Mouse (Mus musculus) liver, adult 2 months (tissue): ENCODE data around the gene Mrpl49.

Source experiments
- CTCF ChIP-seq: fragments of 200-500 bp; IDR thresholded peaks from 2 replicates; pipeline ENCODE4 v1.5.1; 2011; ENCODE audit warnings: low read depth, low read length, control low read depth
- POLR2A ChIP-seq: fragments of 200-500 bp; IDR thresholded peaks from 2 replicates; pipeline ENCODE4 v1.6.1; 2011; ENCODE audit warnings: low read length, control low read depth; ENCODE audit not compliant: insufficient read depth; ENCODE audit errors: extremely low read depth

GRCm38 (mm10) chr19:6088841-6089240 lies 31.3 kb upstream of the Mrpl49 start:
- TF ChIP-seq CTCF (no peak), POLR2A (no peak)
